Mouse (Mus musculus) CH12.LX (cell line): ENCODE measurements around the gene Imp3. TPM values are rescaled to one million over a fixed set of nuclear protein-coding genes. Genes with fewer than 3 reads are reported as not detected.

Experiments used
- DNase-seq: peaks from one replicate; pipeline ENCODE4 v3.0.0-alpha.2; 2013; ENCODE audit errors: extremely low read depth
- H3K27ac ChIP-seq: 2 replicates; pipeline ENCODE4 v1.5.1; 2012; ENCODE audit warnings: low read depth, mild to moderate bottlenecking, control low read depth, moderate library complexity; ENCODE audit not compliant: insufficient read depth
- H3K27me3 ChIP-seq: replicated peaks from 2 replicates; pipeline ENCODE3; 2012; ENCODE audit warnings: inconsistent platforms
- H3K36me3 ChIP-seq, 2 experiments: replicated peaks in 1 of 2; 2 replicates each; pipeline versions ENCODE3 to v1.6.1; 2012; ENCODE audit warnings: inconsistent platforms in 1 of 2, low read length in 1 of 2, mild to moderate bottlenecking in 1 of 2, mixed read lengths in 1 of 2, moderate library complexity in 1 of 2; ENCODE audit not compliant: control insufficient read depth in 1 of 2, insufficient read depth in 1 of 2
- H3K4me1 ChIP-seq, 2 experiments: 2 replicates each; pipeline ENCODE4 v1.6.1; 2012; ENCODE audit warnings: inconsistent platforms in 1 of 2, moderate library complexity in 1 of 2; ENCODE audit not compliant: insufficient read depth in 2 of 2, control insufficient read depth in 1 of 2
- H3K4me2 ChIP-seq: 2 replicates; pipeline ENCODE4 v1.6.1; 2012; ENCODE audit warnings: low read depth, mild to moderate bottlenecking, control low read depth; ENCODE audit not compliant: poor library complexity, insufficient read depth, severe bottlenecking
- H3K4me3 ChIP-seq, 3 experiments: fragments of 150-350 bp in 1 of 3; sonication (generic) in 1 of 3; replicated peaks in 1 of 3; 2 replicates each; pipeline versions ENCODE3 to v1.5.1; 2011 to 2012; ENCODE audit warnings: low read depth in 2 of 3, low read length in 2 of 3, mild to moderate bottlenecking in 2 of 3, moderate library complexity in 2 of 3, control low read depth in 1 of 3, improper control_type of control experiment in 1 of 3, inconsistent platforms in 1 of 3, mixed read lengths in 1 of 3; ENCODE audit not compliant: poor library complexity in 1 of 3
- H3K79me2 ChIP-seq: replicated peaks from 2 replicates; pipeline ENCODE4 v1.6.1; 2012; ENCODE audit warnings: mild to moderate bottlenecking, moderate library complexity; ENCODE audit not compliant: control insufficient read depth, poor library complexity, insufficient read depth, severe bottlenecking; ENCODE audit errors: extremely low read depth
- H3K9ac ChIP-seq: 2 replicates; pipeline ENCODE4 v1.6.1; 2012; ENCODE audit warnings: low read depth, mild to moderate bottlenecking, control low read depth, moderate library complexity; ENCODE audit not compliant: insufficient read depth
- H3K9me3 ChIP-seq: replicated peaks from 2 replicates; pipeline ENCODE3; 2012; ENCODE audit warnings: low read length, inconsistent platforms, mixed read lengths
- CHD1 ChIP-seq: IDR thresholded peaks from 2 replicates; pipeline ENCODE4 v1.6.1; 2012; ENCODE audit warnings: low read depth, low read length, improper control_type of control experiment, inconsistent platforms
- CHD2 ChIP-seq: IDR thresholded peaks from 2 replicates; pipeline ENCODE4 v1.6.1; 2011; ENCODE audit warnings: low read length, improper control_type of control experiment
- CTCF ChIP-seq, 2 experiments: IDR thresholded peaks in 1 of 2; conservative IDR thresholded peaks in 1 of 2; 2 replicates each; pipeline ENCODE4 v1.5.1; 2011 to 2012; ENCODE audit warnings: low read depth in 2 of 2, low read length in 2 of 2, improper control_type of control experiment in 1 of 2, inconsistent platforms in 1 of 2, mild to moderate bottlenecking in 1 of 2, moderate library complexity in 1 of 2
- ELF1 ChIP-seq: IDR thresholded peaks from 2 replicates; pipeline ENCODE4 v1.6.1; 2014; ENCODE audit warnings: low read depth, mild to moderate bottlenecking, inconsistent platforms, low read length, improper control_type of control experiment
- EP300 ChIP-seq: IDR thresholded peaks from 2 replicates; pipeline ENCODE4 v1.6.1; 2011; ENCODE audit warnings: low read length, improper control_type of control experiment
- ETS1 ChIP-seq: conservative IDR thresholded peaks from 2 replicates; pipeline ENCODE4 v1.6.1; 2012; ENCODE audit warnings: low read depth, mild to moderate bottlenecking, inconsistent platforms, low read length, improper control_type of control experiment, moderate library complexity
- GABPA ChIP-seq: IDR thresholded peaks from 2 replicates; pipeline ENCODE4 v1.6.1; 2012; ENCODE audit warnings: low read depth, low read length, improper control_type of control experiment, inconsistent platforms; ENCODE audit not compliant: insufficient replicate concordance
- IRF4 ChIP-seq: IDR thresholded peaks from 2 replicates; pipeline ENCODE4 v1.6.1; 2014; ENCODE audit warnings: low read depth, mild to moderate bottlenecking, inconsistent platforms, low read length, improper control_type of control experiment
- JUN ChIP-seq: IDR thresholded peaks from 2 replicates; pipeline ENCODE4 v1.6.1; 2011; ENCODE audit warnings: low read depth, mild to moderate bottlenecking, low read length, improper control_type of control experiment, moderate library complexity; ENCODE audit not compliant: insufficient read depth
- JUND ChIP-seq: conservative IDR thresholded peaks from 2 replicates; pipeline ENCODE4 v1.6.1; 2011; ENCODE audit warnings: low read depth, low read length, improper control_type of control experiment
- MAFK ChIP-seq: IDR thresholded peaks from 2 replicates; pipeline ENCODE4 v1.6.1; 2011; ENCODE audit warnings: low read length, improper control_type of control experiment; ENCODE audit not compliant: insufficient replicate concordance
- MAX ChIP-seq: IDR thresholded peaks from 2 replicates; pipeline ENCODE4 v1.6.1; 2011; ENCODE audit warnings: low read length, improper control_type of control experiment
- MAZ ChIP-seq: IDR thresholded peaks from 2 replicates; pipeline ENCODE4 v1.6.1; 2012; ENCODE audit warnings: low read depth, mild to moderate bottlenecking, inconsistent platforms, low read length, improper control_type of control experiment, moderate library complexity
- MEF2A ChIP-seq: IDR thresholded peaks from 2 replicates; pipeline ENCODE4 v1.6.1; 2014; ENCODE audit warnings: low read depth, mild to moderate bottlenecking, inconsistent platforms, low read length, improper control_type of control experiment, borderline replicate concordance
- NELFE ChIP-seq: IDR thresholded peaks from 2 replicates; pipeline ENCODE4 v1.6.1; 2011; ENCODE audit warnings: low read depth, low read length, improper control_type of control experiment
- RAD21 ChIP-seq: IDR thresholded peaks from 2 replicates; pipeline ENCODE4 v1.6.1; 2011; ENCODE audit warnings: low read depth, mild to moderate bottlenecking, low read length, improper control_type of control experiment, moderate library complexity
- SIN3A ChIP-seq: IDR thresholded peaks from 2 replicates; pipeline ENCODE4 v1.6.1; 2012; ENCODE audit warnings: low read length, improper control_type of control experiment, inconsistent platforms
- TBP ChIP-seq: conservative IDR thresholded peaks from 2 replicates; pipeline ENCODE4 v1.6.1; 2011; ENCODE audit warnings: low read depth, low read length, improper control_type of control experiment
- TCF12 ChIP-seq: IDR thresholded peaks from 2 replicates; pipeline ENCODE4 v1.6.1; 2014; ENCODE audit warnings: low read depth, mild to moderate bottlenecking, inconsistent platforms, low read length, improper control_type of control experiment
- USF1 ChIP-seq: IDR thresholded peaks from 2 replicates; pipeline ENCODE4 v1.6.1; 2014; ENCODE audit warnings: low read depth, mild to moderate bottlenecking, inconsistent platforms, low read length, improper control_type of control experiment
- ZC3H11A ChIP-seq: IDR thresholded peaks from 2 replicates; pipeline ENCODE4 v1.6.1; 2012; ENCODE audit warnings: low read depth, mild to moderate bottlenecking, inconsistent platforms, low read length, improper control_type of control experiment
- ZKSCAN1 ChIP-seq: IDR thresholded peaks from 2 replicates; pipeline ENCODE4 v1.6.1; 2012; ENCODE audit warnings: low read depth, inconsistent platforms, low read length, improper control_type of control experiment, borderline replicate concordance
- ZMIZ1 ChIP-seq: IDR thresholded peaks from 2 replicates; pipeline ENCODE4 v1.6.1; 2012; ENCODE audit warnings: low read depth, mild to moderate bottlenecking, inconsistent platforms, low read length, improper control_type of control experiment
- ZNF384 ChIP-seq: IDR thresholded peaks from 2 replicates; pipeline ENCODE4 v1.6.1; 2012; ENCODE audit warnings: low read depth, low read length, improper control_type of control experiment, inconsistent platforms
- dilution Hi-C: fragments of 300-500 bp; cut with MboI; formaldehyde crosslinking; loops from 2 replicates; pipeline ENCODE4 v1.14.3; 2020; ENCODE audit warnings: low sequenced_read_pairs; ENCODE audit not compliant: extremely low pct_unique_long_range_greater_than_20kb, extremely low pct_ligation_motif_present
- in situ Hi-C: fragments of 300-500 bp; cut with MboI; formaldehyde crosslinking; loops from 3 replicates; pipeline ENCODE4 v1.14.3; 2019; ENCODE audit warnings: low sequenced_read_pairs, low pct_ligation_motif_present, low pct_unique_long_range_greater_than_20kb, mixed read lengths
- polyA plus RNA-seq: library from polyadenylated mRNA; unstranded; fragments of >175 nt; gene quantifications from 2 replicates; pipeline ENCODE4 v1.2.1, GENCODE M21; 2012; ENCODE audit warnings: low read depth; ENCODE audit not compliant: insufficient read length
- total RNA-seq, 2 experiments: library from RNA; depleted of rRNA; stranded (reverse); fragments of 300-350 nt in 1 of 2; fragments of >200 nt in 1 of 2; gene quantifications; 2 replicates each; pipeline ENCODE4 v1.2.3; 2012 to 2014

The Imp3 gene
- total and polyA plus RNA-seq, 3 experiments: 134 to 197 (median 165) TPM

DNA sequence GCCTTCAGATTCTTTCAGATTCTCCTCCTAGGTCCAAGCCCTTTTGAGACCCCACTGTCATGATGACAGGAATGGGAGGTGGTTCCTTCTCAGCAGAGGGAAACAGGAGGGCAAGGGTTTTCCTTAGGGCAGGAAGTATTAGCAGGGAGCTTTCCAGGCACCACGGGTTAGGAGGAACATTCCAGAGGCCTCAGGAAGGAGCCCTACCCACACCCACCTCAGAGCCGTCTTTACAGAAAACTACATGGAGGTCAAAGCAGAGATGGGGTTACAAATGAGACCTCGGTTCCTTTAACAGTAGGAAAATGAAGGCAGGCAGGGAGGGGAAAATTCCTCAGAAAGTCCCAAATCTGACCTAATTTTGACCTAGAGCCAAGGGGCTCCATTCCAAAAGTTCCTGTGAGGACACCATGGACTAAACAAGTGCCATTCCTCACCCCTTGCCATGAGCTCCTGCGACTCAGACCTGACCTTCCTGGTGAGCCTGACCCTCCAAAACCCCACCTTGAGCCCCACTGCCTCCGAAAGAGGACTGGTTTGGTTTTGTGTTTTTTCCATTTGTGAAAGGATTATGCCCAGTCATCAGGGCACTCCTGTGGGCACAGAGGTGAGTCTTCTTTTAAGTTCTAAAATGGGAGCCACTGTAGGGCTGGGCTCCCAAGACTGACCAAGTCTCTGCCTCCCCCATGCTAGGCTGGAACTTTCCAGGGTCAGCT is 21.4 kb upstream of the Imp3 start:
- no peak overlapping the region for H3K4me3 ChIP-seq
- in situ Hi-C loops (no loop called here), dilution Hi-C loops (no loop called here)
- peaks cover 10 to 34% of the 10 kb centered on the region in 2 experiments for H3K36me3 ChIP-seq
- H3K9me3 ChIP-seq: no peaks in the 10 kb centered on the region
- DNase-seq: no peak
- H3K9ac ChIP-seq: no peak overlapping the region
- H3K4me1 ChIP-seq: peaks cover 0 to 11% of the 10 kb centered on the region in 2 experiments; a peak in 2 of 4 replicates
- H3K4me2 ChIP-seq: no peak overlapping the region
- H3K27ac ChIP-seq: no peak overlapping the region
- no peak for TF ChIP-seq RAD21
- TF ChIP-seq USF1: no peak
- no peak for TF ChIP-seq CHD1
- no peak for TF ChIP-seq IRF4
- no peak for TF ChIP-seq MAFK
- no peak for TF ChIP-seq CHD2
- TF ChIP-seq ZNF384: no peak
- no peaks in the 10 kb centered on the region for H3K27me3 ChIP-seq
- H3K79me2 ChIP-seq: no peaks in the 10 kb centered on the region

GRCm38 (mm10) chr9:56917131-56917530 is 20.1 kb upstream of the Imp3 start:
- no peak overlapping the region for H3K4me3 ChIP-seq
- TF ChIP-seq CTCF (conservative IDR thresholded peaks at IDR 0.05 in 1 of 2, IDR thresholded peaks at IDR 0.05 in 1 of 2; ENCODE audit: low read depth in 2 of 2, low read length in 2 of 2) (no peak), JUN (no peak), MEF2A (no peak), CHD2 (no peak), CHD1 (no peak), USF1 (no peak), NELFE (no peak)
- no peak overlapping the region for H3K27ac ChIP-seq
- in situ Hi-C loops: no loop called here
- H3K9me3 ChIP-seq: peaks cover 6% of the 10 kb centered on the region
- H3K4me2 ChIP-seq: no peak overlapping the region
- H3K36me3 ChIP-seq: peaks cover 13 to 42% of the 10 kb centered on the region in 2 experiments
- H3K79me2 ChIP-seq: no peaks in the 10 kb centered on the region
- dilution Hi-C loops: no loop called here
- H3K4me1 ChIP-seq: peaks cover 0 to 11% of the 10 kb centered on the region in 2 experiments; a peak in 2 of 4 replicates
- DNase-seq: no peak
- H3K27me3 ChIP-seq: no peaks in the 10 kb centered on the region
- no peak overlapping the region for H3K9ac ChIP-seq

GRCm38 (mm10) chr9:56918466-56918865 is 18.8 kb upstream of the Imp3 start:
- TF ChIP-seq IRF4 (no peak), GABPA (no peak), JUN (no peak), CTCF (conservative IDR thresholded peaks at IDR 0.05 in 1 of 2, IDR thresholded peaks at IDR 0.05 in 1 of 2; ENCODE audit: low read depth in 2 of 2, low read length in 2 of 2) (no peak), TCF12 (no peak), ETS1 (no peak), ZNF384 (no peak), ZC3H11A (no peak), RAD21 (no peak), MAX (no peak), USF1 (no peak), JUND (no peak), ZMIZ1 (no peak), MAFK (no peak), MAZ (no peak), EP300 (no peak), ELF1 (no peak), ZKSCAN1 (no peak), SIN3A (no peak), TBP (no peak)
- TF ChIP-seq, all 38 proteins: peak for 0
- no peaks in the 10 kb centered on the region for H3K27me3 ChIP-seq
- no peak overlapping the region for H3K9ac ChIP-seq
- DNase-seq: no peak
- peaks cover 13 to 52% of the 10 kb centered on the region in 2 experiments for H3K36me3 ChIP-seq
- no peak overlapping the region for H3K4me2 ChIP-seq
- no peak overlapping the region for H3K4me3 ChIP-seq
- in situ Hi-C loops: no loop called here
- H3K79me2 ChIP-seq: no peaks in the 10 kb centered on the region
- peaks cover 6% of the 10 kb centered on the region for H3K9me3 ChIP-seq
- peaks cover 0 to 11% of the 10 kb centered on the region in 2 experiments; a peak in 2 of 4 replicates for H3K4me1 ChIP-seq
- dilution Hi-C loops: no loop called here
- H3K27ac ChIP-seq: no peak overlapping the region
